Mouse (Mus musculus) intestine, embryonic 14.5 days (tissue): Measurements from ENCODE around the gene Nwd2. TPM values are rescaled to one million over a fixed set of nuclear protein-coding genes. Genes with fewer than 3 reads are reported as not detected.
A peak's percentile ranks its signal among the peaks of the same experiment; 100 is the strongest.

Experiments
- ATAC-seq: fragments of 200-750 bp; cut with Nextera tagmentation; replicated peaks from 2 replicates; pipeline ENCODE4 v1.8.0; 2017; ENCODE audit warnings: low read depth, moderate number of reproducible peaks, moderate TSS enrichment, moderate library complexity; ENCODE audit not compliant: low FRiP score, low TSS enrichment
- DNase-seq: peaks from one replicate; pipeline ENCODE4 v3.0.0-alpha.2; 2018; ENCODE audit warnings: low spot score
- H3K27ac ChIP-seq: fragments of 300-500 bp; sonication (generic); 2 replicates; pipeline ENCODE4 v1.5.1; 2014; ENCODE audit warnings: low read depth, mild to moderate bottlenecking, control low read depth
- H3K27me3 ChIP-seq: fragments of 300-500 bp; sonication (generic); replicated peaks from 2 replicates; pipeline ENCODE4 v1.6.1; 2014; ENCODE audit warnings: low read length, control low read depth; ENCODE audit not compliant: control insufficient read depth, insufficient read depth
- H3K36me3 ChIP-seq: fragments of 300-500 bp; sonication (generic); 2 replicates; pipeline ENCODE4 v1.6.1; 2014; ENCODE audit warnings: low read length, control low read depth; ENCODE audit not compliant: control insufficient read depth, insufficient read depth
- H3K4me1 ChIP-seq: fragments of 300-500 bp; sonication (generic); replicated peaks from 2 replicates; pipeline ENCODE4 v1.6.1; 2014; ENCODE audit warnings: low read length, control low read depth, mixed read lengths; ENCODE audit not compliant: control insufficient read depth, insufficient read depth
- H3K4me2 ChIP-seq: fragments of 300-500 bp; sonication (generic); 2 replicates; pipeline ENCODE4 v1.6.1; 2014; ENCODE audit warnings: low read length
- H3K4me3 ChIP-seq: fragments of 300-500 bp; sonication (generic); 2 replicates; pipeline ENCODE4 v1.5.1; 2014; ENCODE audit warnings: low read depth, low read length, control low read depth, mixed read lengths
- H3K9ac ChIP-seq: fragments of 300-500 bp; sonication (generic); 2 replicates; pipeline ENCODE4 v1.6.1; 2014; ENCODE audit warnings: mild to moderate bottlenecking, low read length
- H3K9me3 ChIP-seq: fragments of 300-500 bp; sonication (generic); 2 replicates; pipeline ENCODE4 v1.6.1; 2016; ENCODE audit warnings: low read length, control low read depth; ENCODE audit not compliant: control insufficient read depth
- WGBS: fragments of 180-500 bp; shearing (Covaris S2); extraction: QIAGEN DNeasy Blood & Tissue Kit; methylation state at CpG from one replicate; pipeline ENCODE4 v1.1.7; 2014; 5-methylcytosine and 5-hydroxymethylcytosine counted together
- polyA plus RNA-seq: library from polyadenylated mRNA; unstranded; fragments of >200 nt; fragmentation: Nextera tagmentation; extraction: Ambion mirVana; gene quantifications from 2 replicates; pipeline ENCODE4 v1.2.1, GENCODE M21; 2014

The Nwd2 gene
- polyA plus RNA-seq, 1 experiment from 2014 or later: 0.42 TPM

GRCm38 (mm10) chr5:63735521-63735920, 86.6 kb downstream of the Nwd2 start:
- Histone ChIP-seq H3K4me1 (no peaks in the 10 kb centered on the region), H3K4me3 (no peak overlapping the region), H3K27me3 (no peaks in the 10 kb centered on the region), H3K36me3 (no peaks in the 10 kb centered on the region), H3K9me3 (no peaks in the 10 kb centered on the region), H3K9ac (no peak overlapping the region), H3K4me2 (no peak overlapping the region), H3K27ac (no peak overlapping the region)
- 31% methylated on average over 7 of the region's 7 CpGs for WGBS
- no peak for ATAC-seq
- DNase-seq: no peak

DNA sequence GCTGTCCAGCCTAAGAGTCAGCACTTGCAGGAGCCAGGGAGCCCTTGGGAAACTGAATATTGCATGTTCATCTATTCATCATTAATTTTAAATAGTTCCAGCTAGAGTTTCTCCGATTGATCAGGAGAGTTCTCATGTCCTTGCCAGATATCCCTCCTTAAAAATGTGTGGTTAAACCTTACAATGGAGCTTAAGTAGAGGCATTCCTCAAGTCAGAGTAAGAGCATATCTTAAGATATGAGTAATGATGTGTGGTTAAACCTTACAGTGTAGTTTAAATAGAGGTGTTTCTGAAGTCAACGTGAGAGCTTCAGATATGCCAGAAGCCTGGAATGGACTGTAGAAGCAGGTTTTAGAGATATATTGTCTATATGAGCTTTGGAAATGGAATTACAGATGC, 94.5 kb downstream of the Nwd2 start:
- Histone ChIP-seq H3K27ac (no peak overlapping the region), H3K4me3 (no peak overlapping the region), H3K4me2 (no peak overlapping the region), H3K36me3 (no peaks in the 10 kb centered on the region), H3K9me3 (no peaks in the 10 kb centered on the region), H3K27me3 (no peaks in the 10 kb centered on the region), H3K9ac (no peak overlapping the region), H3K4me1 (no peaks in the 10 kb centered on the region)
- no peak for ATAC-seq
- no peak for DNase-seq
- WGBS: 73% methylated on average over 2 of the region's 2 CpGs

GRCm38 (mm10) chr5:63748299-63748698, 99.4 kb downstream of the Nwd2 start:
- no peak overlapping the region for H3K4me3 ChIP-seq
- no peaks in the 10 kb centered on the region for H3K9me3 ChIP-seq
- ATAC-seq (no peak), DNase-seq (no peak)
- no peak overlapping the region for H3K4me2 ChIP-seq
- no peaks in the 10 kb centered on the region for H3K27me3 ChIP-seq
- H3K9ac ChIP-seq: no peak overlapping the region
- no peaks in the 10 kb centered on the region for H3K36me3 ChIP-seq
- H3K4me1 ChIP-seq: no peaks in the 10 kb centered on the region
- 66% methylated on average over 2 of the region's 2 CpGs for WGBS
- H3K27ac ChIP-seq: no peak overlapping the region

DNA sequence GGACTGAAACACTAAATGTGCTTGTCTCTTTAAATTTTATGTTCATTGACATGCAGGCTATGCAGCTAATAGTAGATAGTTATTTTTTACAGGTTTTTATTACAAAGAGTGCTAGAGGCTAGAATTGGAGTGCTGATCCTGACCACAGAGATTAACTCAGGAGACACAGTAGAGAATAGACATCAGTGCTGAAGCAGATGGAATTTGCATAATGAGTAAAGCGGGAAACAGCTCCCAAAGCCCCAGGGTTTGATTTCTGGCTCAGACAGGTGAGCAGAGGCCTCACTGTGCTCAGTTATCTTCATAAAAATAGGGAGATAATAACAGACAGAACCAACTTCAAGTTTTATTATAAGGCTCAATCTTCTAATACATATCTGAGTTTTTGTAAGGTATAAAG, 99.9 kb downstream of the Nwd2 start:
- no peak for ATAC-seq

DNA sequence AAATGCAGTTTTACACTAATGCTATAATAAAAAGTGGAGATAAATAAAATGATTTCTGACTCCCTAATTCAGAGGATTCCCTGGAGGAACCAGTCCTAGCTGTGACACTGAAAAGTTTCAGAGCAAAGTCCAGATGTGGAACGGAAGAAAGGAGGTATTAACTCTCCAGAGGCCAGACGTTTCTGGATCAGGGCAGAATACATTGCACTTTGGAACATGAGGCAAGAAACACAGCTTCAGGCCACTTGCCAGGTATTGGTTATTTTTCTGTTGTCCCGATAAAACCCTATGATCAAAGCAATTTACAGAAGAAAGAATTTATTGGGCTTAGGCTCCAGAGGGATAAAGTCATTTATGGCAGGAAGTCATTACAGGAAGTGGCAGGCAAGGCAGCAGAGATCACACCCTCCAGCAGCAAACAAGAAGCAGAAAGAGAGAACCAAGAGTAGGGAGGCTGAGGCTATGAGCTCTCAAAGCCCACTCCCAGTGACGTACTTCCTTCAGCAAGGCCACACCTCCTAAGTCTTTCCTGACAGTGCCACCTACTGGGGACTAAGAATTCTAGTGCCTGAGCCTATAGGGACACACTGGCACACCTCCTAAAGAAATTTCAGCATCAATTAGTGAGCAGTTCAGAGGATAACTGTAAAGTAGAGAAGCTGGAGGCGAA, 106.3 kb downstream of the Nwd2 start:
- H3K9me3 ChIP-seq: no peaks in the 10 kb centered on the region
- H3K27ac ChIP-seq: no peak overlapping the region
- no peaks in the 10 kb centered on the region for H3K4me1 ChIP-seq
- no peaks in the 10 kb centered on the region for H3K27me3 ChIP-seq
- 0 out of 2 replicates have a peak, but pooled peaks have one; percentile 43 for ATAC-seq
- no peak overlapping the region for H3K4me2 ChIP-seq
- no peaks in the 10 kb centered on the region for H3K36me3 ChIP-seq
- no peak overlapping the region for H3K4me3 ChIP-seq
- H3K9ac ChIP-seq: no peak overlapping the region
- DNase-seq: no peak
- 54% methylated on average over 5 of the region's 5 CpGs for WGBS

More for the DNA sequence above, 99.9 kb downstream of the Nwd2 start:
- DNase-seq: no peak
- Histone ChIP-seq H3K9me3 (no peaks in the 10 kb centered on the region), H3K9ac (no peak overlapping the region), H3K27me3 (no peaks in the 10 kb centered on the region), H3K36me3 (no peaks in the 10 kb centered on the region), H3K4me3 (no peak overlapping the region), H3K4me2 (no peak overlapping the region), H3K27ac (no peak overlapping the region), H3K4me1 (no peaks in the 10 kb centered on the region)
- WGBS: 82% methylated on average over 1 of the region's 1 CpGs

DNA sequence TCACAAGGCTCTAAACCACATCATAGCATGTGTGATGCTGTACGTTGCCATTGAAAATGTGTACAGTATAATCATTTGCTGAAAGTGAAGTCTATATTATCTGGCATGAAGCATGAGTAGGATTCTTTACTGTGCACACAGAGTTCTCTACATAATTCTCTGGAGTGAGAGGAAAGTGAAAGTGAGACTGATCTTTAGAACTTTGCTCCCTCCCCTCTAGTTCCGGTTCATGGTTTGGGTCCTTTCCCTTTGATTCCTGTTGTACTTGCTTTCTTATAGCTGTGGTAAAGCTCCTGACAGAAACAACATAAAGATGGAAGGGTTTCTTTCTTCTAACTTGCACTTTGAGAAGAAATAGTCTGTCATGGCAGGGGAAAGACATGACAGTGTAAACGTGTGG, 107.0 kb downstream of the Nwd2 start:
- Histone ChIP-seq H3K4me3 (no peak overlapping the region), H3K9ac (no peak overlapping the region), H3K36me3 (no peaks in the 10 kb centered on the region), H3K4me1 (no peaks in the 10 kb centered on the region), H3K4me2 (no peak overlapping the region), H3K27me3 (no peaks in the 10 kb centered on the region), H3K9me3 (no peaks in the 10 kb centered on the region), H3K27ac (no peak overlapping the region)
- DNase-seq (no peak), ATAC-seq (no peak)
- WGBS: 85% methylated on average over 3 of the region's 3 CpGs

DNA sequence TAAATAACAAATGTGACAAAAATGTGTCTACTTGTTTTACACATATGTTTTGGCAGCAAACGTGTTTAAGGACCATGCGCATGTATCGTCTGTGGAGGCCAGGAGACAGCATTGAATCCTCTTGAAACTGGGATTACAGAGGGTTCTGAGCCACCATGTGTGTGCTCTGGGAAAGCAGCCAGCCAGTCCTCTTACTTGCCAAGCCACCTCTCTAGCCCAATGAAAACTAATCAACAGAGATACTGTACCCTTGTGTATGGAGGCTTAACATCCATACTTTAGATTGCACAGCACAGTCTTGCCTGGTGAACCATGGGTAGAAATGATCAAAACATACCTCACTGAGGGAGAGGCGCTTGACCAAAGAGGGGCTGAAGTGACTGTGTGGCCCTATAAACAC, 117.0 kb downstream of the Nwd2 start:
- H3K9ac ChIP-seq: no peak overlapping the region
- no peaks in the 10 kb centered on the region for H3K27me3 ChIP-seq
- H3K27ac ChIP-seq: no peak overlapping the region
- no peaks in the 10 kb centered on the region for H3K36me3 ChIP-seq
- ATAC-seq (no peak), DNase-seq (no peak)
- WGBS: 93% methylated on average over 4 of the region's 4 CpGs
- no peak overlapping the region for H3K4me2 ChIP-seq
- H3K9me3 ChIP-seq: no peaks in the 10 kb centered on the region
- no peaks in the 10 kb centered on the region for H3K4me1 ChIP-seq
- no peak overlapping the region for H3K4me3 ChIP-seq

GRCm38 (mm10) chr5:63766715-63767114, 117.8 kb downstream of the Nwd2 start:
- 38% methylated on average over 6 of the region's 6 CpGs for WGBS
- ATAC-seq (no peak), DNase-seq (peak; percentile 70)
- no peak overlapping the region for H3K27ac ChIP-seq
- H3K9me3 ChIP-seq: no peaks in the 10 kb centered on the region
- no peak overlapping the region for H3K4me3 ChIP-seq
- H3K27me3 ChIP-seq: no peaks in the 10 kb centered on the region
- H3K36me3 ChIP-seq: no peaks in the 10 kb centered on the region
- H3K4me1 ChIP-seq: no peaks in the 10 kb centered on the region
- H3K9ac ChIP-seq: no peak overlapping the region
- no peak overlapping the region for H3K4me2 ChIP-seq

DNA sequence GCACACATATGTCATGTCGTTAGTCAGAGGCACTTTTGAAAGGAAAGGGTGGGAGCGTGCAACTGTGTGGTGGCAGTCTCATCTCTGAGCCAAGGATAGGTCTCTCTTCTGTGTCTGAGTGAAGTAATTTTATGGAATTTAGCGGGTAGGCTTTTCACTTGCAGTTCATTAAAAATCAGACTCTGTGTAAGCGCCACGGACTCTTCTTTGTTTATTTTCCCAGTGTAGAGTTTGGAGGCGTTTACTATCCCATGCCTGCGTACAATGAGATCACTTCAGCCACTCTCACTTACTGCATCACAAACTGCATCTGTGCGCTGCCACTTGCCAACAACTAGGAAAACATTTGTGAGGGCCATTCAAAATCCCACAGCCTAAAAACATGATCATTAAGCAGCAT, 118.6 kb downstream of the Nwd2 start:
- ATAC-seq (no peak), DNase-seq (no peak)
- H3K9ac ChIP-seq: no peak overlapping the region
- no peak overlapping the region for H3K4me2 ChIP-seq
- no peak overlapping the region for H3K27ac ChIP-seq
- no peak overlapping the region for H3K4me3 ChIP-seq
- WGBS: 72% methylated on average over 8 of the region's 8 CpGs
- H3K36me3 ChIP-seq: no peaks in the 10 kb centered on the region
- H3K9me3 ChIP-seq: no peaks in the 10 kb centered on the region
- no peaks in the 10 kb centered on the region for H3K4me1 ChIP-seq
- no peaks in the 10 kb centered on the region for H3K27me3 ChIP-seq
